Mouse (Mus musculus): ENCODE measurements around the gene Ptms. TPM values are rescaled to one million over a fixed set of nuclear protein-coding genes. Genes with fewer than 3 reads are reported as not detected.

Gene Ptms
- 1,982 and 2,310 TPM in 2 replicates for polyA plus RNA-seq (2012; rRNA removed)

GRCm38 (mm10) chr6:124919695-124920317 lies at the start of gene Ptms:
Gene Ptms (minus strand): TSS chr6:124920103.
- TF ChIP-seq CTCF (IDR thresholded peaks at IDR 0.05; ENCODE audit: insufficient read depth, low read length) (no peak), POLR2A (IDR thresholded peaks at IDR 0.05; ENCODE audit: borderline replicate concordance, extremely low read depth, low read depth, low read length) (peak; percentile 43; the same call in 1 of the 2 replicates)
- peak; percentile 91 for DNase-seq
- H3K4me1 ChIP-seq (ENCODE audit: control insufficient read depth, insufficient read depth, low read length), result peaks cover 19% of the 10 kb centered on the region
- 7% methylated on average over 13 of the region's 13 CpGs for whole genome bisulfite sequencing
- peak within 1 kb of the TSS; percentile 91 for H3K4me3 ChIP-seq (replicated peaks; ENCODE audit: extremely low read depth, low read depth, low read length)

- peak; percentile 39 for DNase-seq
- peak; percentile 27; the same call in 1 of the 2 replicates for TF ChIP-seq CTCF (IDR thresholded peaks at IDR 0.05; ENCODE audit: insufficient read depth, low read length)
- no peak for TF ChIP-seq POLR2A (IDR thresholded peaks at IDR 0.05; ENCODE audit: borderline replicate concordance, extremely low read depth, low read depth, low read length)
- H3K4me1 ChIP-seq (ENCODE audit: control insufficient read depth, insufficient read depth, low read length), result peaks cover 9% of the 10 kb centered on the region
- 65% methylated on average over 4 of the region's 4 CpGs for WGBS
- no peak overlapping the region for H3K4me3 ChIP-seq (replicated peaks; ENCODE audit: extremely low read depth, low read depth, low read length)
Measured at GRCm38 (mm10) chr6:124967766-124968165, 47.9 kb upstream of the Ptms start.

- no peak for DNase-seq
- no peak overlapping the region for H3K4me3 ChIP-seq (replicated peaks; ENCODE audit: extremely low read depth, low read depth, low read length)
- WGBS, result 80% methylated on average over 7 of the region's 7 CpGs
Measured at GRCm38 (mm10) chr6:124966466-124967118, 46.7 kb upstream of the Ptms start.

GRCm38 (mm10) chr6:124965747-124966146 lies 45.8 kb upstream of the Ptms start:
- 6% methylated on average over 15 of the region's 15 CpGs for WGBS
- TF ChIP-seq CTCF (IDR thresholded peaks at IDR 0.05; ENCODE audit: insufficient read depth, low read length), result no peak
- TF ChIP-seq POLR2A (IDR thresholded peaks at IDR 0.05; ENCODE audit: borderline replicate concordance, extremely low read depth, low read depth, low read length), result no peak
- H3K4me3 ChIP-seq (replicated peaks; ENCODE audit: extremely low read depth, low read depth, low read length), result peak overlapping the region; percentile 94
- DNase-seq, result no peak
- H3K4me1 ChIP-seq (ENCODE audit: control insufficient read depth, insufficient read depth, low read length), result peaks cover 9% of the 10 kb centered on the region

More at GRCm38 (mm10) chr6:124966466-124967118, 46.7 kb upstream of the Ptms start:
- TF ChIP-seq POLR2A (IDR thresholded peaks at IDR 0.05; ENCODE audit: borderline replicate concordance, extremely low read depth, low read depth, low read length) (no peak), CTCF (IDR thresholded peaks at IDR 0.05; ENCODE audit: insufficient read depth, low read length) (peak; percentile 35)
- peaks cover 9% of the 10 kb centered on the region for H3K4me1 ChIP-seq (ENCODE audit: control insufficient read depth, insufficient read depth, low read length)

- peak; percentile 97 for DNase-seq
- under 1% methylated on average over 65 of the region's 68 CpGs for WGBS
- peak within 1 kb of the TSS; percentile 94 for H3K4me3 ChIP-seq (replicated peaks; ENCODE audit: extremely low read depth, low read depth, low read length)
- TF ChIP-seq CTCF (IDR thresholded peaks at IDR 0.05; ENCODE audit: insufficient read depth, low read length) (no peak), POLR2A (IDR thresholded peaks at IDR 0.05; ENCODE audit: borderline replicate concordance, extremely low read depth, low read depth, low read length) (peak; percentile 75; the same call in 1 of the 2 replicates)
- H3K4me1 ChIP-seq (ENCODE audit: control insufficient read depth, insufficient read depth, low read length), result peaks cover 9% of the 10 kb centered on the region
Measured at GRCm38 (mm10) chr6:124965088-124965719, 45.3 kb upstream of the Ptms start, which contains the start of gene Cops7a. Gene Cops7a (minus strand): TSS chr6:124965538.

GRCm38 (mm10) chr6:124964638-124965037 lies 44.7 kb upstream of the Ptms start:
- DNase-seq, result no peak
- TF ChIP-seq POLR2A (IDR thresholded peaks at IDR 0.05; ENCODE audit: borderline replicate concordance, extremely low read depth, low read depth, low read length), result no peak
- no peak for TF ChIP-seq CTCF (IDR thresholded peaks at IDR 0.05; ENCODE audit: insufficient read depth, low read length)
- Histone ChIP-seq H3K4me3 (replicated peaks; ENCODE audit: extremely low read depth, low read depth, low read length) (peak overlapping the region; percentile 94), H3K4me1 (ENCODE audit: control insufficient read depth, insufficient read depth, low read length) (peaks cover 9% of the 10 kb centered on the region)
- WGBS, result 18% methylated on average over 16 of the region's 16 CpGs

- WGBS, result 94% methylated on average over 12 of the region's 12 CpGs
- Histone ChIP-seq H3K4me3 (replicated peaks; ENCODE audit: extremely low read depth, low read depth, low read length) (no peak overlapping the region), H3K4me1 (ENCODE audit: control insufficient read depth, insufficient read depth, low read length) (peaks cover 5% of the 10 kb centered on the region)
- TF ChIP-seq CTCF (IDR thresholded peaks at IDR 0.05; ENCODE audit: insufficient read depth, low read length) (no peak), POLR2A (IDR thresholded peaks at IDR 0.05; ENCODE audit: borderline replicate concordance, extremely low read depth, low read depth, low read length) (no peak)
- no peak for DNase-seq
Measured at GRCm38 (mm10) chr6:124961021-124961420, 41.1 kb upstream of the Ptms start.

GRCm38 (mm10) chr6:124959960-124960359 lies 40.1 kb upstream of the Ptms start:
- TF ChIP-seq CTCF (IDR thresholded peaks at IDR 0.05; ENCODE audit: insufficient read depth, low read length) (no peak), POLR2A (IDR thresholded peaks at IDR 0.05; ENCODE audit: borderline replicate concordance, extremely low read depth, low read depth, low read length) (no peak)
- H3K4me1 ChIP-seq (ENCODE audit: control insufficient read depth, insufficient read depth, low read length), result peaks cover 4% of the 10 kb centered on the region
- WGBS, result 93% methylated on average over 13 of the region's 13 CpGs
- no peak overlapping the region for H3K4me3 ChIP-seq (replicated peaks; ENCODE audit: extremely low read depth, low read depth, low read length)
- no peak for DNase-seq

GRCm38 (mm10) chr6:124958127-124958526 lies 38.2 kb upstream of the Ptms start:
- Histone ChIP-seq H3K4me3 (replicated peaks; ENCODE audit: extremely low read depth, low read depth, low read length) (no peak overlapping the region), H3K4me1 (ENCODE audit: control insufficient read depth, insufficient read depth, low read length) (no peaks in the 10 kb centered on the region)
- WGBS, result 67% methylated on average over 3 of the region's 3 CpGs
- no peak for TF ChIP-seq POLR2A (IDR thresholded peaks at IDR 0.05; ENCODE audit: borderline replicate concordance, extremely low read depth, low read depth, low read length)
- no peak for TF ChIP-seq CTCF (IDR thresholded peaks at IDR 0.05; ENCODE audit: insufficient read depth, low read length)
- DNase-seq, result no peak
